Mouse (Mus musculus) effector memory CD4-positive, alpha-beta T cell, adult 5 months (primary cell): ENCODE results near the gene Sod2. TPM values are rescaled to one million over a fixed set of nuclear protein-coding genes. Genes with fewer than 3 reads are reported as not detected.

Source experiments
- polyA plus RNA-seq: library from polyadenylated mRNA; unstranded; fragments of 100-300 nt; shearing (Covaris generic); gene quantifications from one replicate; pipeline ENCODE4 v1.2.1, GENCODE M21; 2017

Gene Sod2
- 97.5 TPM for polyA plus RNA-seq

DNA sequence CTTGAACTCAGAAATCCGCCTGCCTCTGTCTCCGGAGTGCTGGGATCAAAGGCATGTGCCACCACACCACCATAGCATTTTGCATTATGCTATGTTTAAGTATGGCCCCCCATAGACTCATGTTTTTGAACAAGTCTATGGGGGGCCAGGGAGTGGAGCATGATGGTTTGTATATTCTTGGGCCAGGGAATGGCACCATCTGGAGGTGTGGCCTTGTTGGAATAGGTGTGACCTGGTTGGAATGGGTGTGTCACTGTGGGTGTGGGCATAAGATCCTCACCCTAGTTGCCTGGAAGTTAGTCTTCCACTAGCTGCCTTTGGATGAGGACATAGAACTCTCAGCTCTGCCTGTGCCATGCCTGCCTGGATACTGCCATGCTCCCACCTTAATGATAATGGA, at the start of gene Sod2:
Gene Sod2 (plus strand): TSS at position 301 of the 400 bp plus-strand sequence.

DNA sequence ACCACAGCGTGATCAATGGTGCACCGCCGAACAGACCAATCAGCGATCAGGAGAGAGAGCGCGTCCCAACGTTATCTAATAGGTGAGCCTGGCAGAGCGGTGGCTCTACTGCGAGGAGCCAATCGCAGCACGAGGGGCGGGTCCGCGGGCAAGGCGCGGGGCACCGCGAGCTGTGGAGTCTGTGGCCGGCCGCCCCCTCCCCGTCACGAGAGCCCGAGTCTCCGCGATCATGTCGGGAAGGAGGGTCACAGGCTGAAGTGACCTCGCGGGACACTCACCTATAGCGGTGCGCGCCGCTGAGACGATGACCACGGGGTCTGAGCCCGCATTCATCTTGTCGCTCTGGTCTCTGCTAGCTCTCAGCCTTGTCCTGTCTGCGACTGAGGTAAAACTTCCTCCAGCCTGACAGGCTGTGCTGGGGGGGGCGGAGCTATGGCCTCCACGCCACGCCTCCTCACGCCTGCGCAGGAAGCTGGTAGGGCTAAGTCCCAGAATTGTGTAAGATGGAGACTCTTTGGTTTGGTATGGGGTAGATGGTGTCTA, 46.2 kb upstream of the Sod2 start, which contains the start of gene Acat2:
Gene Acat2 (minus strand): TSS at position 417 of the 543 bp plus-strand sequence.

DNA sequence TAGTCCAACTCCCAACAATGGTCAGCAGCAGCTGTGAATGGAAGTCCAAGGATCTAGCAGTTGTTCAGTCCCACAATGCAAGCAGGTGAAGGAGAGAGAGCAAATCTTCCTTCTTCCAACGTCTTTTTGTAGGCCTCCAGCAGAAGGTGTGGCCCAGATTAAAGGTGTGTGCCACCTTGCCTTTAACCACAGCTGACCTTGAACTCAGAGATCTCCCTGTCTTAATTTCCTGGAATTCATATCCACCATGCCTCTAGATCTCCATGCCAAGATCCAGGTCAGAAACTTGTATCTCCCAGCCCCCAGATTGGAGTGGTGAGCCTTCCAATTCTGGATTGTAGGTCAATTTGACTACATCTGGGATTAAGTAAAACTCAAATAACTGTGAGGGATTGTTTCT, 12.6 kb upstream of the Sod2 start, which contains the start of gene Wtap:
Gene Wtap (minus strand): TSS at position 101 of the 400 bp plus-strand sequence.

DNA sequence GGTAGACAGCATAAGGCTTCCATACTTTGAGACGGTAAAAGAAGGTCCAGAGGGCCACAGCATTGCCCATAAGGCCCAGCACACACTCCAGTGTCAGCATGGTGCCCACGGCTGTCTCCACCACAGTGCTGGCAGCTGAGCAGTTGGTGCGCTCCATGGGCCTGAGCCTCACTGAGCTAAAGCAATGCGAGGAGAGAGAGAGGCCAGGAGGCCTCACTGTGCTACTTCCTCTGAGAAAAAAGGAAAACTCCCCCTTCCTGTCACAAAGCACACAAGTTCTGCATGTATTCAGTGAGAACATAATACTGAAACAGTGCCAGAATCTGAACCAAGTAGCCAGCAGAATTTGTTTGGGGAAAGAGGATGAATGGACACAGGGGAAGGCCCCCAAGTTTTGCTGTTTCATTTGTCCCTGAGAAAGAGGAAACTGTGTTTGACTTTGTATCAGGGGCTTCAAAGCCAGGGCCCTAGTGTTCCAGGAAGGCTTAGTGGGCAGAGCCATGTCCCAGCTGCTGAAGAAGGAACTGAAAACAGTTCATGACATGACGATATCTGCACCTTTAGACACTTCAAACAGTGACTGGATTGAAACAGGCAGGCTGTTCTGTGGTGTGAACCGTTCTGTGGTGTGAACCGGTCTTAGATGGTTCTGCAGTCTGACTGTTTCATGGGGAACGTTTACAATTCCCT, 45.6 kb downstream of the Sod2 start, which contains the start of gene Gpr31b:
Gene Gpr31b (minus strand): TSS at position 173 of the 690 bp plus-strand sequence.

DNA sequence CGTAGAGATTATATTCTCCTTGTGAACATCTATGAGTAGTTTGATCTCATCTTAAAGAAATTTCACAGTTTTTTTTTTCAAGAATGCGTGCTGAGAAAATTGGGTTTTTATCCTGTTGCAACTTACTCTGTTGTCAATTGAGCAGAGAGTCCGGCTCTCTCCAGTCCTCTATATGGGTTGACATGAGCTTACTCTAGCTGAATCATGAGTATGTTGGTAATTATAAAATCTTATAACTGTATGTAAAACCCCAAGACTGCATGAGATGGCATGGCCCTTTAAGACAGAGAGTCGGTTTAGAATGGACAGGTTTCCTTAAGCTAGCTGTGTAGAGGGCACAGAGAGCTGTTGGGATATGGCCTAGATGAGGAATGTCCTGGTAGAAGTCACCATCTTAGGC, 54.2 kb downstream of the Sod2 start, which contains the start of gene Tcp10b:
Gene Tcp10b (plus strand): TSS at position 301 of the 400 bp plus-strand sequence.

Other genes with a start within 250 kb of the Sod2 start
- 30.6 TPM for gene Igf2r, start 237.2 kb upstream of the Sod2 start, polyA plus RNA-seq
- 0.59 TPM for gene Mas1, start 138.7 kb upstream of the Sod2 start, polyA plus RNA-seq
- not detected for gene Mrgprh, start 130.8 kb upstream of the Sod2 start, polyA plus RNA-seq
- 0.25 TPM for gene Pnldc1, start 96.6 kb upstream of the Sod2 start, polyA plus RNA-seq
- 200 TPM for gene Tcp1, start 91.1 kb upstream of the Sod2 start, polyA plus RNA-seq
- gene Mrpl18, start 90.5 kb upstream of the Sod2 start, polyA plus RNA-seq: 57.8 TPM
- gene Acat3, start 66.2 kb upstream of the Sod2 start, polyA plus RNA-seq: 0.66 TPM
- gene Acat2, start 46.1 kb upstream of the Sod2 start, polyA plus RNA-seq: 34.7 TPM
- gene Wtap, start 12.7 kb upstream of the Sod2 start, polyA plus RNA-seq: 77.8 TPM
- gene Gpr31b, start 45.5 kb downstream of the Sod2 start, polyA plus RNA-seq: not detected
- gene Tcp10b, start 54.3 kb downstream of the Sod2 start, polyA plus RNA-seq: 0.27 TPM
- not detected for gene Unc93a, start 125.0 kb downstream of the Sod2 start, polyA plus RNA-seq
- not detected for gene Smok2a, start 214.3 kb downstream of the Sod2 start, polyA plus RNA-seq
- 0.56 TPM for gene Smok2b, start 223.4 kb downstream of the Sod2 start, polyA plus RNA-seq